Mouse (Mus musculus) heart, embryonic 15.5 days (tissue): ENCODE data around the gene Prpf19. TPM values are rescaled to one million over a fixed set of nuclear protein-coding genes. Genes with fewer than 3 reads are reported as not detected.

ENCODE experiments used
- ATAC-seq: fragments of 200-750 bp; cut with Nextera tagmentation; replicated peaks from 2 replicates; pipeline ENCODE4 v1.8.0; 2017; ENCODE audit warnings: low read depth, moderate TSS enrichment; ENCODE audit not compliant: insufficient number of reproducible peaks, insufficient read depth, low FRiP score
- H3K27ac ChIP-seq: fragments of 300-500 bp; sonication (generic); 2 replicates; pipeline ENCODE4 v1.5.1; 2015; ENCODE audit warnings: mild to moderate bottlenecking, inconsistent platforms
- H3K27me3 ChIP-seq: fragments of 300-500 bp; sonication (generic); 2 replicates; pipeline ENCODE4 v1.6.1; 2015; ENCODE audit warnings: inconsistent platforms
- H3K36me3 ChIP-seq: fragments of 300-500 bp; sonication (generic); 2 replicates; pipeline ENCODE4 v1.6.1; 2015; ENCODE audit warnings: mild to moderate bottlenecking, inconsistent platforms
- H3K4me1 ChIP-seq: fragments of 300-500 bp; sonication (generic); replicated peaks from 2 replicates; pipeline ENCODE4 v1.6.1; 2015; ENCODE audit warnings: inconsistent platforms
- H3K4me2 ChIP-seq: fragments of 300-500 bp; sonication (generic); 2 replicates; pipeline ENCODE4 v1.6.1; 2015; ENCODE audit warnings: inconsistent platforms, mild to moderate bottlenecking, moderate library complexity
- H3K4me3 ChIP-seq: fragments of 300-500 bp; sonication (generic); 2 replicates; pipeline ENCODE4 v1.5.1; 2015; ENCODE audit warnings: mild to moderate bottlenecking, inconsistent platforms
- H3K9ac ChIP-seq: fragments of 300-500 bp; sonication (generic); 2 replicates; pipeline ENCODE4 v1.6.1; 2015; ENCODE audit warnings: mild to moderate bottlenecking, inconsistent platforms
- H3K9me3 ChIP-seq: fragments of 300-500 bp; sonication (generic); replicated peaks from 2 replicates; pipeline ENCODE4 v1.6.1; 2016; ENCODE audit warnings: inconsistent platforms
- WGBS: fragments of 180-500 bp; shearing (Covaris S2); methylation state at CpG from one replicate; pipeline ENCODE4 v1.1.7; 2015; ENCODE audit warnings: mixed read lengths; 5-methylcytosine and 5-hydroxymethylcytosine counted together
- polyA plus RNA-seq: library from polyadenylated mRNA; unstranded; fragments of >200 nt; fragmentation: Nextera tagmentation; extraction: Ambion mirVana; gene quantifications from 2 replicates; pipeline ENCODE4 v1.2.1, GENCODE M21; 2015

Gene Prpf19
- polyA plus RNA-seq, 1 experiment from 2014 or later, result 29.4 TPM

DNA sequence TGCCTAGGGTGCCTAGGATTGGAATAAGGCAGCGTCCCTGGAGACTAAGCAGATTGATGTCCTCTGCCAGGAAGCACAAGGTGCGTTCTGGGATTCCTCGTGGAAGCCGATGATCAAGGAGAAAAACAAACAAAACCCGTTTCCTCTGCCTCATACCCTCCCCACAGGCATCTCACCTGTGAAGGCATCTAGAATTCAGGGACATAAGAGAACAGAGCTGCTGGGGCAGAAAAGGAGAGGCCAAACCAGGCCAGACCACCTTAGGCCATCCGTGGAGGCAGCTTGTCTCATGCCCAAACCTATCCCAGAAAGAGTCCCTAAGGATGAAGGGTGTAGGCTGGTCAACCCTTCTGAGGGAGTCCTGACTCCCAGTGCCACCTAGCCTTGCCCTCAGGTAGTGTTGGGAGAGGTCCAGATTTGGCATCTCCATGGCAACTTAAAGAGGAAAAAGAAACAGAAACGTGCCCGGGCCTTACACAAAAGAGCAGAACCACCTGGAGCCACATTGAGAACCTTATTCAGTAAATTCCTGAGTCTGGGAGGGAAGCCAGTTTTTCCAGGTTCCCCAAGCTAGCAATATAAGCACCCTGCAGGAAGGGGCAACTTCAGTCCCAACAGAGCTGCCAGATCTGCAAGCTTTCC is 25.0 kb upstream of the Prpf19 start, which contains the start of gene Tmem132a:
Gene Tmem132a (minus strand): TSS at position 55 of the 642 bp plus-strand sequence.
- peak within 1 kb of the TSS; percentile 77 for H3K9ac ChIP-seq
- H3K4me3 ChIP-seq, result peak within 1 kb of the TSS; percentile 81
- no peak; the same call in 1 of the 2 replicates for ATAC-seq
- peaks cover 47% of the 10 kb centered on the region for H3K36me3 ChIP-seq
- no peaks in the 10 kb centered on the region for H3K9me3 ChIP-seq
- H3K4me2 ChIP-seq, result peak within 1 kb of the TSS; percentile 79
- 3% methylated on average over 8 of the region's 8 CpGs for WGBS
- peak within 1 kb of the TSS; percentile 76 for H3K27ac ChIP-seq
- H3K4me1 ChIP-seq, result peaks cover 19% of the 10 kb centered on the region
- no peaks in the 10 kb centered on the region for H3K27me3 ChIP-seq

DNA sequence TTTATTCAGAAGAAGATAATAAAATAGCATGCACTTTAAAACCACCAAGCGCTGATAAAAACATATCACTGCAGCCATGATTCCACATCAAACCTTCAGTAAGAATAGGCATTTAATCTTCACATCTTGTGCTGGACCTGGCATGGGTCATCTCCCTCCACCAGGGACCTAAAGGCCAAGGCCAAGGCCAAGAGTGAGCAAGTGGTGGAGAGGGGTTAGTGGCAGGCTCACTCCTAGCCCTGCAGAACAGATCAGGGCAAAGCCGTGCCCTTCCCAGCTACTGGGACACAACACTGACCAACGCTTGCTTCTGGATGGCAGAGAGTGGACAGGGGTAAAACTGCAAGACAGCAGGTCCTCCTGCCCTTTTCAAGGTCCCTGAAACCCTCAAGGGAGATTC is 24.4 kb upstream of the Prpf19 start:
- 82% methylated on average over 3 of the region's 3 CpGs for WGBS
- H3K9me3 ChIP-seq, result no peaks in the 10 kb centered on the region
- ATAC-seq, result no peak
- no peak overlapping the region for H3K27ac ChIP-seq
- H3K4me1 ChIP-seq, result peaks cover 19% of the 10 kb centered on the region
- peaks cover 40% of the 10 kb centered on the region for H3K36me3 ChIP-seq
- H3K4me2 ChIP-seq, result no peak overlapping the region
- H3K4me3 ChIP-seq, result no peak overlapping the region
- no peak overlapping the region for H3K9ac ChIP-seq
- H3K27me3 ChIP-seq, result no peaks in the 10 kb centered on the region

DNA sequence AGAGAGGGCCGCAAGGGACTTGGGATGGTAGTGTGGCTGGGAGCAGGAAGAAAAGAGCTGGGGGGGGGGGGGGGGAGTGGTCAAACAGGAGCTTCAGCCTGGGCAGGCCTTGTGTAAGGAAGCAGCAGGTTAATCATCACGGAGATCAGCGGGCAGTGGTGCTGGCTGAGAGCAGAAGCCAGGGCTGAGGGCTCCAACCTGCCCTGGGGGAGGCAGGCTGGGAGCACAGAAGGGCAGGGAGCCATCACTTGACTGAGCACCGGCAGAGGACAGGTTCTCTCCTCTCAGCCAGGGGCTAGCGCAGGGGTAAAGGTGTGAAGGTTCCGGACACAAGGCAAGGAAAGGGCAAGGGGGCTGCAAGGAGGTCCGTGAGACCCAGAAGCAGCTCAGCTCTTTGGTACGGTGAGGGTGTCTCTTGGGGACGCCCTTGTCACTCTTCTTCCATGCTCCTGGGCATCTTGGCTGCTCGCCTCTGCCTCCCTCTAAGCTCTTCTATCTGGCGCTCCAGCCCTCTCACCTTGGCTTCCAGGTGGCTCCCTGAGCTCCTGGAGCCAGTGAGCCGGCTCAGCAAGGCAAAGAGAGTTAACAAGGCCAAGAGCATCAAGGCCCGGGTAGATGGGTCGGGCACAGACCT is 23.6 kb upstream of the Prpf19 start:
- Histone ChIP-seq H3K27me3 (no peaks in the 10 kb centered on the region), H3K4me3 (no peak overlapping the region), H3K36me3 (peaks cover 35% of the 10 kb centered on the region), H3K9ac (no peak overlapping the region), H3K4me1 (peaks cover 19% of the 10 kb centered on the region), H3K4me2 (no peak overlapping the region), H3K9me3 (no peaks in the 10 kb centered on the region), H3K27ac (no peak overlapping the region)
- 69% methylated on average over 14 of the region's 14 CpGs for WGBS
- ATAC-seq, result no peak

DNA sequence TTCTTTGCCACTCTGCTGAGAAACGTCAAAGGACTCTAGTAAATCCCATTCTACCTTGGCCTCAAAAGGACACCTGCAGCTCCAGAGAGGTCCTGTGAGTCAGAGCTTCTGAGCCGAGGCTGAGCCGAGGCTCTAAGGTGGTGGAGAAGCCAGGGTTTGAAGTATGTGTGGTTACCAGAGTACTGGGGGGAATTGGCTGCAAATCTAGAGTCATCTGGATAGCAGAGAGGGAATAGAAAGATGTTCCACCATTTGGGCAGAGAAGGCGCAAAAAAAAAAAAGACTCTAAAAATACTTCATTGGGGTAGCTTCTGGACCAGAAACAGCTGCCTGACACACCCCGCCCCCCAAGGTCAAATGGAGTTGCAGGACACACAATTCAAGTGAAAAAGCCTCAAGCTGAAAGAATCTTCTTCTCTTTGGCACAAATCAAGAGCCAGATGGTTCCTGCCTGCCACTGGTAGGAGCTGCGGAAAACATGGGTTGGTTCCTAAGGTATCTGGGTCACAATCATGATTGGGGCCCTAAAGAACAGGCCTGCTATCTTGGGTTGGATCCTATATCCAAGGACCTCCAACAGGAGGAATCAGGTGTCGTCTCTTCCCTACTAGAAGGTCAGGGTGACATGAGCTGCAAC is 16.7 kb upstream of the Prpf19 start:
- peaks cover 17% of the 10 kb centered on the region for H3K36me3 ChIP-seq
- H3K9ac ChIP-seq, result no peak overlapping the region
- no peak overlapping the region for H3K27ac ChIP-seq
- no peaks in the 10 kb centered on the region for H3K27me3 ChIP-seq
- H3K4me1 ChIP-seq, result peaks cover 26% of the 10 kb centered on the region
- 84% methylated on average over 7 of the region's 7 CpGs for WGBS
- H3K4me3 ChIP-seq, result no peak overlapping the region
- no peaks in the 10 kb centered on the region for H3K9me3 ChIP-seq
- H3K4me2 ChIP-seq, result no peak overlapping the region
- no peak for ATAC-seq

DNA sequence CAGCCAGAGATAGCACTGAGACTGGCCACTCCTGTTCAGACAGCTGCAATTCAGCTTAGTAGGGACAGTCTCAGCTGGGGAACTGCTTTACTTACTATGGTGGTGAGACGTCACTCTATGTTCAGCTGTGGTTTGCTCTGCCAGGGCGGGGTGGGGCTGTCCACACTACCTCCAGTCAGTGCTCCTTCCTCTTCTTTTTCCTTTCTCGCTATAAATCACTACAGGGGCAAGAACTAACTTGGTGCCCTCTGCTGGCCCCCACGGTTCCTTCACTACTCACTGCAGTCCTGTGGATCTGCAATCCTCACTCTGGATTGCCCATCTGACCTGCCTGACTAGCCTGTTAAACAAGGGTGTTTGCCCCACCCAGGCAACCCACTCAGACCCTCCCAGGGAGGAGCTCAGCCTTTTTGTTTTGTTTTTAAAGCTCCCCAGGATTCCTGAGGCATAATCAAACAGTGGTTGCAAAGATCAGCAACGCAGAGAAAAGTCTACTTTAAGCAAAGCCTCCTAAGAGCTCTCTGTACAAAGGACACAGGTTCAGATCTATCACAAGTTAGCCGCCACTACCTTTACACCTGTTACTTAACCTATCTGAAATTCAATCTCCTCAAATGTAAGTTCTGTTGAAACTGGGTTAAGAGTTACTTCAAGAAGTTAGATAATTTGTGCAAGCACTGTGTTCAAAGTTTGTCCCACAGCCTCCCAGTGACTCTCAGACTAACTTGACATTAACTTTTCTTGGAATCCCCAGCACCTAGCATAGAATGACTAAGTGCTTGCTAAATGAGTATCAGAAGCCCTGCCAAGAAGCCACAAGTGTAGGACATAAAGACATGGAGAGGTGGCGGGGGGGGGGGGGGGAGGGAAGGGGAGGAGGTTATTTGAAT is 14.7 kb upstream of the Prpf19 start:
- H3K27ac ChIP-seq, result peak overlapping the region; percentile 94
- peak overlapping the region; percentile 57 for H3K9ac ChIP-seq
- H3K36me3 ChIP-seq, result 0 out of 2 replicates have a peak, but pooled peaks cover 7% of the 10 kb centered on the region
- 0 out of 2 replicates have a peak, but pooled peaks have one; percentile 1 for ATAC-seq
- H3K4me3 ChIP-seq, result peak overlapping the region; percentile 56
- H3K27me3 ChIP-seq, result no peaks in the 10 kb centered on the region
- 53% methylated on average over 6 of the region's 7 CpGs for WGBS
- peaks cover 26% of the 10 kb centered on the region for H3K4me1 ChIP-seq
- H3K4me2 ChIP-seq, result peak overlapping the region; percentile 90
- no peaks in the 10 kb centered on the region; the same call in 1 of the 2 replicates for H3K9me3 ChIP-seq

DNA sequence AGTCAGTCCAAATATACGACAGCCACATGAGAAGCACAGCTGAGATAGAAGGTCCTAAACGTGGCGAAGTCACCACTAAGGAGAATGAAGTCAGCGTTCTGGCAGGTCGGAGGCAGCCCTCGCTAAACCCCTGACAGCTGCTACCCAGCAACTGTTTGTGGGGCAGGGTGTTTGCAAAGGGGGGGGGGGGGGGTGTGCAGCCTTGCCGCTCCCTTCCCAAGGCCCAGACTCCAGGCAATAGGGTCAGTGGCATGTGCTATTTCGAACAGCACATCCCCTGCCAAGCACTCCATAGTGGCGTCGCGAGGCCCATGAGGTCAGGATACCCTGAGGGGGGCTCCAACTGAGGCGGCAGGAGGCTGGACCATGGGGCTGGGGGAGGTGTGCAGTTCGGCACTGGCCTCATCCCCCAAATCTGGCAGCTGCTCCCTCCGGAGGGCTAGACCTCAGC is 14.0 kb upstream of the Prpf19 start:
- no peaks in the 10 kb centered on the region for H3K27me3 ChIP-seq
- peak overlapping the region; percentile 56 for H3K4me3 ChIP-seq
- H3K27ac ChIP-seq, result peak overlapping the region; percentile 94
- H3K4me1 ChIP-seq, result peaks cover 26% of the 10 kb centered on the region
- no peaks in the 10 kb centered on the region; the same call in 1 of the 2 replicates for H3K9me3 ChIP-seq
- peak overlapping the region; percentile 57 for H3K9ac ChIP-seq
- 0 out of 2 replicates have a peak, but pooled peaks cover 7% of the 10 kb centered on the region for H3K36me3 ChIP-seq
- 2% methylated on average over 12 of the region's 14 CpGs for WGBS
- peak overlapping the region; percentile 90 for H3K4me2 ChIP-seq
- peak; percentile 48 for ATAC-seq

DNA sequence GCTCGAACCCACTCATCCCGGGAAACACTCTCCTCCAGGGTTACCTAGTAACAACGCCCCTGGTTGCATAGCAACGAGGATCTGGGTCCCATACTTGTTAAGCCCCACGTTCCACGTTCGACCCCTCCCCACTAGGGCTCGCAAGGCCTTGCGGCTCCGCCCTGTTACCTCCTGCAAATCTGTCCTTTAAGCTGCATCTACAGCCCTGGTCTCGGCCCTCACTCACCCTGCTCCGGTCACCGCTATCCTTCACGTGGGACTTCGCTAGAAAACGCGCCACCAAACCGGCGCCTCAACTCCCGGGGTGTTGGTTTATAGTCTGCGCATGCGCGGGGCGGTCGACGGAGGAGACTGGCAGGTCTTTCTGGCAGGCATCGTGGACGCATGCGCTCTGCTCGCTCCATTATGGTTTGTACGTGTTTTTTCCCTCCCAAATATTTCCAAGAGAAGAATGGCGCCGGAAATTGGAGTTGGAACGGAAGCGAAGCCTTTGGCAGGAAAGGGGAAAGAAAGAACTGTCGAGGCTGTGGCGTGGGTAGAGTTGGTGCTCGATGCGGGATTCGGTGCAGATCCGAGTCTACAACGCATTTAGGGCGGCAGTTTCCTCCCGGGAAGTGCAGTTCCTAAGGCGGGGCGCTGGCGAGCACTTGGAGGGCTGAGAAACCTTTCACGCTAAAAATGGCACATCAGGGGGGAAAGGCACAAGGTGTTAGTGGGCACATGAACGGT is 13.4 kb upstream of the Prpf19 start, which contains the start of gene Tmem109:
Gene Tmem109 (minus strand): TSS at position 576 of the 729 bp plus-strand sequence.
- Histone ChIP-seq H3K4me2 (peak within 1 kb of the TSS; percentile 90), H3K4me3 (peak within 1 kb of the TSS; percentile 56), H3K27ac (peak within 1 kb of the TSS; percentile 94), H3K9ac (peak within 1 kb of the TSS; percentile 57), H3K4me1 (peaks cover 26% of the 10 kb centered on the region), H3K27me3 (no peaks in the 10 kb centered on the region), H3K9me3 (no peaks in the 10 kb centered on the region; the same call in 1 of the 2 replicates), H3K36me3 (0 out of 2 replicates have a peak, but pooled peaks cover 7% of the 10 kb centered on the region)
- under 1% methylated on average over 49 of the region's 49 CpGs for WGBS
- peak; percentile 84 for ATAC-seq

DNA sequence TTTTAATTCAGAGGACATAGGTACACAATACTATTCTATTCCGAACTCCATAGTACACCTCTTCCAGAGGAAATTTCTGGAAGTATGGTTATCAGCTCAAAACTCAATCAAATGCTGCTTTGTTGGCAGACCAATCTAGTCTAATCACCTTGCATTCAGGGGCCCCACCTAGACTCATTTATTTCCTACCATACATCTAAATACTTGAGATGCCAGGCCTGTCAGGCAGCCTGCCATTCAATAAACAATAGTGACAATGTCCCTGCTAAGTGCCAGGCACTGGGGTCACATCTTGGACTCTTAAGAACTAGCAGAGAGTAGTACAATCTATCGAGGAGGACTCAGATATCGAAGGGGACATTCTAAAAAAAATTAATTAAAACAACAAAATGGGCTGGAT is 2.8 kb upstream of the Prpf19 start:
- peaks cover 11% of the 10 kb centered on the region for H3K4me1 ChIP-seq

DNA sequence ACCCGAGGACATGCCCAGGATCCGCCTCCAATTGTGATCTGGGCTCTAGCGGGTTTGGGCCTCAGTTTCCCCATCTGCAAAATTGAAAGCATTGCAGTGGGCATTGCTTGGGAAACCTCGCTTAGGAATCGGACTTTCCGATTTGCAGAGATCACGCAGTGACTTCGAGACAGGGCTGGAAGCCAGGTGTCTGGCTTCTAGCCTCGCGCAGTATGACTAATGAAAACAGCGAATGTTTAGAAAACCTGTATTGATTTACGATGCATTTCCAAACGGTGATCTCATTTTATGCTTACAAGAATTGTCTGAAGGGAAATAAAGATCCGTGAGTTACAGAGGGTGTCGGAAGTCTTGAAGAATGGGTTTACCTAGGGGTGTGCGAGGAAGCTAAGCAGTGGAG is 677 bp downstream of the Prpf19 start:
- peak overlapping the region; percentile 89 for H3K27ac ChIP-seq
- WGBS, result 1% methylated on average over 16 of the region's 16 CpGs
- H3K9me3 ChIP-seq, result no peaks in the 10 kb centered on the region
- H3K27me3 ChIP-seq, result no peaks in the 10 kb centered on the region
- no peak for ATAC-seq
- H3K4me3 ChIP-seq, result peak overlapping the region; percentile 80
- peak overlapping the region; percentile 79 for H3K4me2 ChIP-seq
- H3K36me3 ChIP-seq, result peaks cover 31% of the 10 kb centered on the region
- H3K4me1 ChIP-seq, result peaks cover 23% of the 10 kb centered on the region
- H3K9ac ChIP-seq, result peak overlapping the region; percentile 87

More for the DNA sequence above, 2.8 kb upstream of the Prpf19 start:
- Histone ChIP-seq H3K4me3 (no peak overlapping the region), H3K27me3 (no peaks in the 10 kb centered on the region), H3K27ac (no peak overlapping the region), H3K9ac (no peak overlapping the region), H3K36me3 (no peaks in the 10 kb centered on the region), H3K4me2 (no peak overlapping the region), H3K9me3 (no peaks in the 10 kb centered on the region)
- ATAC-seq, result no peak
- WGBS, result 76% methylated on average over 3 of the region's 3 CpGs

DNA sequence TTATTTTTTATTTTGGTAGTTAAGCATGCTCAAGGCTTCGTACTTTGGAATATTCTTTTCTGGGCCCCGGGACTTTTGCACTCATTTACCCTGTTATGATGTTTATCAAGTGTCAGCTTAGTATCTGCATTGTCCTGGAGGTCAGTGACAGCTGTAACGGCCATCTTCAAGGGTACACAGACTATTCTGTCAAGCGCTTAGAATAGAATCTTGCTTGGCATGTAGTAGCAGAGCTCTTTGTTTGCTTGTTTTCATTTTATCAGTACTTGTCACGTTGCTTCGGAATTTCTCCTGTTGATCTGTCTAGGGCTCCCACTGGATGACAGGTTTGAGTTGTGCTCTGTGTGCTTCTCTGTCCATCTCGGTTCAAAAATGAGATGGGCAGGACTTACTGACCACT is 1.8 kb downstream of the Prpf19 start:
- peak overlapping the region; percentile 79 for H3K4me2 ChIP-seq
- peak overlapping the region; percentile 87 for H3K9ac ChIP-seq
- H3K27me3 ChIP-seq, result no peaks in the 10 kb centered on the region
- peaks cover 24% of the 10 kb centered on the region for H3K4me1 ChIP-seq
- H3K9me3 ChIP-seq, result no peaks in the 10 kb centered on the region
- WGBS, result 35% methylated on average over 7 of the region's 7 CpGs
- peak overlapping the region; percentile 89 for H3K27ac ChIP-seq
- H3K36me3 ChIP-seq, result peaks cover 38% of the 10 kb centered on the region
- no peak for ATAC-seq
- H3K4me3 ChIP-seq, result peak overlapping the region; percentile 80
